Mouse (Mus musculus): Measurements from ENCODE around the gene 1700020A23Rik. TPM values are rescaled to one million over a fixed set of nuclear protein-coding genes. Genes with fewer than 3 reads are reported as not detected.

1700020A23Rik gene
- polyA plus RNA-seq, 2 experiments: not detected

DNA sequence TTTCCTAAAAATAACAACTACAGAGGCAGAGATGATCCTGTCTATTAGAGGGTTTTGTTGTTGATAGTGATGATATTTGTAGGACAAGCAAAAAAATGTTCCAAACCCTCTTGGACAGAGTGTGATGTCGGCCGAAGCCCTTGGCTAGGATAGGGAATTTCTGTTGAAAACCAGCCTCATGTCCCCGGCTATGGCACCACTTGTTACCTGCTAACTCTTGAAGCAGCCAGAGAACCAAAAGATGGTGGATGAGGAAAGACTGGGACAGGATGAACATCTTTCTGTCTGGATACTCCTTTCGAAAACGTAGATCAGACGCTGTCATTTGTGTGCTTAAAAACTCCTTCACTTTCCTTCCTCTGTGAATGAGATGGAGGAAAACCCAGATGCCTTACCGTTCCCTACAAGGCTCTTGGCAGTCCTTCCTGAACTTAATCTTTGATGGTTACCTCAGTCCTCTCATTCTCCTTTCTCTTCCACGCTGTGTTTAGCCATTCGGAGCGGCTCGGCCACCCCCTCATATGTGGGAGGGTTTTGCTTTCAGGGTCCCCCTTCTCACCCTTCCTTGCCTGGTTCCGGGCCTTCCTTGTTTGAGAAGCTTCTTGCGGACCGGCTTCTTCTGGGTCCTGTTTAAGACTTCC, 46.1 kb downstream of the 1700020A23Rik start:
- no peaks in the 10 kb centered on the region for H3K9me3 ChIP-seq (ENCODE audit: control insufficient read depth, low read length)
- ATAC-seq (ENCODE audit: low FRiP score, low read depth) (no peak), DNase-seq (ENCODE audit: low spot score) (no peak)
- peak overlapping the region; percentile 88 for H3K4me2 ChIP-seq (replicated peaks; ENCODE audit: low read depth, low read length, severe bottlenecking)
- peak overlapping the region; percentile 92 for H3K4me3 ChIP-seq (replicated peaks; ENCODE audit: low read length)
- no peak for TF ChIP-seq POLR2A (IDR thresholded peaks at IDR 0.05; ENCODE audit: borderline replicate concordance, extremely low read depth, insufficient read depth, insufficient read length)
- peak overlapping the region; percentile 88 for H3K9ac ChIP-seq (ENCODE audit: low read depth, low read length, severe bottlenecking)
- 64% methylated on average over 14 of the region's 14 CpGs for WGBS
- H3K4me1 ChIP-seq (ENCODE audit: control insufficient read depth, insufficient read depth, low read length): peaks cover 13% of the 10 kb centered on the region
- no peaks in the 10 kb centered on the region for H3K36me3 ChIP-seq (ENCODE audit: control insufficient read depth, insufficient read depth, low read length)
- H3K27me3 ChIP-seq (ENCODE audit: control insufficient read depth, insufficient read depth, low read length): no peaks in the 10 kb centered on the region
- H3K27ac ChIP-seq (replicated peaks; ENCODE audit: low read depth, low read length): no peak overlapping the region

GRCm38 (mm10) chr2:130451727-130452090, 46.6 kb downstream of the 1700020A23Rik start:
- H3K4me3 ChIP-seq (replicated peaks; ENCODE audit: low read length): peak overlapping the region; percentile 92; the same call in 1 of the 2 replicates
- H3K36me3 ChIP-seq (ENCODE audit: control insufficient read depth, insufficient read depth, low read length): no peaks in the 10 kb centered on the region
- H3K4me2 ChIP-seq (replicated peaks; ENCODE audit: low read depth, low read length, severe bottlenecking): peak overlapping the region; percentile 88
- no peak for ATAC-seq (ENCODE audit: low FRiP score, low read depth)
- no peaks in the 10 kb centered on the region for H3K27me3 ChIP-seq (ENCODE audit: control insufficient read depth, insufficient read depth, low read length)
- no peaks in the 10 kb centered on the region for H3K9me3 ChIP-seq (ENCODE audit: control insufficient read depth, low read length)
- H3K9ac ChIP-seq (ENCODE audit: low read depth, low read length, severe bottlenecking): no peak overlapping the region; the same call in 1 of the 2 replicates
- 61% methylated on average over 3 of the region's 3 CpGs for WGBS
- H3K27ac ChIP-seq (replicated peaks; ENCODE audit: low read depth, low read length): no peak overlapping the region
- TF ChIP-seq POLR2A (IDR thresholded peaks at IDR 0.05; ENCODE audit: borderline replicate concordance, extremely low read depth, insufficient read depth, insufficient read length): no peak
- H3K4me1 ChIP-seq (ENCODE audit: control insufficient read depth, insufficient read depth, low read length): peaks cover 13% of the 10 kb centered on the region
- DNase-seq (ENCODE audit: low spot score): no peak

GRCm38 (mm10) chr2:130452266-130452665, 47.2 kb downstream of the 1700020A23Rik start:
- Histone ChIP-seq H3K4me3 (replicated peaks; ENCODE audit: low read length) (no peak overlapping the region), H3K9me3 (ENCODE audit: control insufficient read depth, low read length) (no peaks in the 10 kb centered on the region), H3K4me2 (replicated peaks; ENCODE audit: low read depth, low read length, severe bottlenecking) (no peak overlapping the region), H3K4me1 (ENCODE audit: control insufficient read depth, insufficient read depth, low read length) (peaks cover 13% of the 10 kb centered on the region), H3K27me3 (ENCODE audit: control insufficient read depth, insufficient read depth, low read length) (no peaks in the 10 kb centered on the region), H3K27ac (replicated peaks; ENCODE audit: low read depth, low read length) (no peak overlapping the region), H3K9ac (ENCODE audit: low read depth, low read length, severe bottlenecking) (no peak overlapping the region), H3K36me3 (ENCODE audit: control insufficient read depth, insufficient read depth, low read length) (no peaks in the 10 kb centered on the region)
- no peak for DNase-seq (ENCODE audit: low spot score)
- 57% methylated on average over 2 of the region's 2 CpGs for WGBS
- ATAC-seq (ENCODE audit: low FRiP score, low read depth): no peak
- TF ChIP-seq POLR2A (IDR thresholded peaks at IDR 0.05; ENCODE audit: borderline replicate concordance, extremely low read depth, insufficient read depth, insufficient read length): no peak

DNA sequence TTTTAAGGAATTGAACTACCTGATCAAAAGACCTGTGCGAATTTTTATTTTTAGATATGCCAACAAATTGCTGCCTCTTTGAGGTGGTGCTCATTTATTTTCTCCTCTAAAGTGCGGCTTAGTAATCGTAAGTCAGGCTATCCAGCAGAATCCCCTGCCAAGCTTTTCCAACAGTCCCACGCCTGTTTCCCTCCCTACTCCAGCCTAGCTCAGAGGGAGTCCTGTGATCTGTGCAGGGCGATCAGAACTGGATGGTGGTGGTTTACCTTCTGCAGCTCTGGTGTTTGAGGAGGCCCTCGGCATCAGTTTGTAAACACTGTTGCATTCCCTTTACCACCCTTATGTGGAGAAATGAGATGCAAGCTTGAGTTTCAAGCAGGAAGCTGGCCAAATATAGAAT, 48.4 kb downstream of the 1700020A23Rik start:
- Histone ChIP-seq H3K4me2 (replicated peaks; ENCODE audit: low read depth, low read length, severe bottlenecking) (no peak overlapping the region), H3K27ac (replicated peaks; ENCODE audit: low read depth, low read length) (no peak overlapping the region), H3K9ac (ENCODE audit: low read depth, low read length, severe bottlenecking) (no peak overlapping the region), H3K4me3 (replicated peaks; ENCODE audit: low read length) (no peak overlapping the region), H3K27me3 (ENCODE audit: control insufficient read depth, insufficient read depth, low read length) (no peaks in the 10 kb centered on the region), H3K9me3 (ENCODE audit: control insufficient read depth, low read length) (no peaks in the 10 kb centered on the region), H3K36me3 (ENCODE audit: control insufficient read depth, insufficient read depth, low read length) (no peaks in the 10 kb centered on the region), H3K4me1 (ENCODE audit: control insufficient read depth, insufficient read depth, low read length) (peaks cover 13% of the 10 kb centered on the region)
- DNase-seq (ENCODE audit: low spot score) (no peak), ATAC-seq (ENCODE audit: low FRiP score, low read depth) (no peak)
- no peak for TF ChIP-seq POLR2A (IDR thresholded peaks at IDR 0.05; ENCODE audit: borderline replicate concordance, extremely low read depth, insufficient read depth, insufficient read length)
- 52% methylated on average over 6 of the region's 6 CpGs for WGBS

GRCm38 (mm10) chr2:130454748-130455370, 49.8 kb downstream of the 1700020A23Rik start:
- Histone ChIP-seq H3K4me3 (replicated peaks; ENCODE audit: low read length) (no peak overlapping the region), H3K27ac (replicated peaks; ENCODE audit: low read depth, low read length) (no peak overlapping the region), H3K9ac (ENCODE audit: low read depth, low read length, severe bottlenecking) (no peak overlapping the region), H3K36me3 (ENCODE audit: control insufficient read depth, insufficient read depth, low read length) (no peaks in the 10 kb centered on the region), H3K4me1 (ENCODE audit: control insufficient read depth, insufficient read depth, low read length) (peaks cover 10% of the 10 kb centered on the region), H3K4me2 (replicated peaks; ENCODE audit: low read depth, low read length, severe bottlenecking) (no peak overlapping the region), H3K9me3 (ENCODE audit: control insufficient read depth, low read length) (no peaks in the 10 kb centered on the region), H3K27me3 (ENCODE audit: control insufficient read depth, insufficient read depth, low read length) (no peaks in the 10 kb centered on the region)
- ATAC-seq (ENCODE audit: low FRiP score, low read depth): no peak
- no peak for DNase-seq (ENCODE audit: low spot score)
- TF ChIP-seq POLR2A (IDR thresholded peaks at IDR 0.05; ENCODE audit: borderline replicate concordance, extremely low read depth, insufficient read depth, insufficient read length): no peak
- WGBS: 88% methylated on average over 6 of the region's 6 CpGs

Other genes with a start within 250 kb of the 1700020A23Rik start
- 423 and 497 TPM in 2 replicates for gene Snrpb, start 225.9 kb upstream of the 1700020A23Rik start, polyA plus RNA-seq (2012; rRNA removed)
- gene Snrpb, start 225.9 kb upstream of the 1700020A23Rik start, polyA plus RNA-seq (2014; fragmentation: Nextera tagmentation; extraction: Ambion mirVana): 578 and 606 TPM in 2 replicates
- gene Tmc2, start 210.1 kb upstream of the 1700020A23Rik start, polyA plus RNA-seq (2012; rRNA removed): 0.04 TPM in 2 replicates
- gene Tmc2, start 210.1 kb upstream of the 1700020A23Rik start, polyA plus RNA-seq (2014; fragmentation: Nextera tagmentation; extraction: Ambion mirVana): not detected in 2 replicates
- 319 and 357 TPM in 2 replicates for gene Nop56, start 130.8 kb upstream of the 1700020A23Rik start, polyA plus RNA-seq (2012; rRNA removed)
- gene Nop56, start 130.8 kb upstream of the 1700020A23Rik start, polyA plus RNA-seq (2014; fragmentation: Nextera tagmentation; extraction: Ambion mirVana): 253 and 255 TPM in 2 replicates
- 181 and 193 TPM in 2 replicates for gene Idh3b, start 120.7 kb upstream of the 1700020A23Rik start, polyA plus RNA-seq (2012; rRNA removed)
- gene Idh3b, start 120.7 kb upstream of the 1700020A23Rik start, polyA plus RNA-seq (2014; fragmentation: Nextera tagmentation; extraction: Ambion mirVana): 164 and 169 TPM in 2 replicates
- gene Ebf4, start 110.1 kb upstream of the 1700020A23Rik start, polyA plus RNA-seq (2012; rRNA removed): 27.4 and 37.7 TPM in 2 replicates
- 5.7 and 6.1 TPM in 2 replicates for gene Ebf4, start 110.1 kb upstream of the 1700020A23Rik start, polyA plus RNA-seq (2014; fragmentation: Nextera tagmentation; extraction: Ambion mirVana)
- gene Cpxm1, start 7.7 kb upstream of the 1700020A23Rik start, polyA plus RNA-seq (2012; rRNA removed): 112 and 129 TPM in 2 replicates
- 108 and 125 TPM in 2 replicates for gene Cpxm1, start 7.7 kb upstream of the 1700020A23Rik start, polyA plus RNA-seq (2014; fragmentation: Nextera tagmentation; extraction: Ambion mirVana)
- not detected in 2 replicates for gene Gm28372, start within 50 bp of the 1700020A23Rik start, polyA plus RNA-seq (2012; rRNA removed)
- gene Gm28372, start within 50 bp of the 1700020A23Rik start, polyA plus RNA-seq (2014; fragmentation: Nextera tagmentation; extraction: Ambion mirVana): not detected in 2 replicates
- gene Tmem239, start 1.2 kb downstream of the 1700020A23Rik start, polyA plus RNA-seq (2012; rRNA removed): not detected in 2 replicates
- not detected in 2 replicates for gene Tmem239, start 1.2 kb downstream of the 1700020A23Rik start, polyA plus RNA-seq (2014; fragmentation: Nextera tagmentation; extraction: Ambion mirVana)
- gene Vps16, start 19.1 kb downstream of the 1700020A23Rik start, polyA plus RNA-seq (2012; rRNA removed): 148 and 170 TPM in 2 replicates
- gene Vps16, start 19.1 kb downstream of the 1700020A23Rik start, polyA plus RNA-seq (2014; fragmentation: Nextera tagmentation; extraction: Ambion mirVana): 67.0 and 82.3 TPM in 2 replicates
- 57.5 and 64.1 TPM in 2 replicates for gene Pced1a, start 19.4 kb downstream of the 1700020A23Rik start, polyA plus RNA-seq (2012; rRNA removed)
- 13.0 and 13.2 TPM in 2 replicates for gene Pced1a, start 19.4 kb downstream of the 1700020A23Rik start, polyA plus RNA-seq (2014; fragmentation: Nextera tagmentation; extraction: Ambion mirVana)
- 81.7 and 94.9 TPM in 2 replicates for gene Ptpra, start 45.0 kb downstream of the 1700020A23Rik start, polyA plus RNA-seq (2012; rRNA removed)
- 118 and 124 TPM in 2 replicates for gene Ptpra, start 45.0 kb downstream of the 1700020A23Rik start, polyA plus RNA-seq (2014; fragmentation: Nextera tagmentation; extraction: Ambion mirVana)
- 57.7 and 77.9 TPM in 2 replicates for gene Mrps26, start 158.5 kb downstream of the 1700020A23Rik start, polyA plus RNA-seq (2012; rRNA removed)
- gene Mrps26, start 158.5 kb downstream of the 1700020A23Rik start, polyA plus RNA-seq (2014; fragmentation: Nextera tagmentation; extraction: Ambion mirVana): 102 and 104 TPM in 2 replicates
- 0.19 and 0.68 TPM in 2 replicates for gene Oxt, start 170.9 kb downstream of the 1700020A23Rik start, polyA plus RNA-seq (2012; rRNA removed)
- not detected in 2 replicates for gene Oxt, start 170.9 kb downstream of the 1700020A23Rik start, polyA plus RNA-seq (2014; fragmentation: Nextera tagmentation; extraction: Ambion mirVana)
- 0.13 TPM in 1 of 2 replicates, not detected in the other for gene Avp, start 177.3 kb downstream of the 1700020A23Rik start, polyA plus RNA-seq (2012; rRNA removed)
- gene Avp, start 177.3 kb downstream of the 1700020A23Rik start, polyA plus RNA-seq (2014; fragmentation: Nextera tagmentation; extraction: Ambion mirVana): not detected in 2 replicates
- gene Fastkd5, start 224.8 kb downstream of the 1700020A23Rik start, polyA plus RNA-seq (2012; rRNA removed): 5.7 and 6.1 TPM in 2 replicates
- gene Fastkd5, start 224.8 kb downstream of the 1700020A23Rik start, polyA plus RNA-seq (2014; fragmentation: Nextera tagmentation; extraction: Ambion mirVana): 14.2 and 15.0 TPM in 2 replicates
- 11.8 and 14.1 TPM in 2 replicates for gene Ubox5, start 224.8 kb downstream of the 1700020A23Rik start, polyA plus RNA-seq (2012; rRNA removed)
- gene Ubox5, start 224.8 kb downstream of the 1700020A23Rik start, polyA plus RNA-seq (2014; fragmentation: Nextera tagmentation; extraction: Ambion mirVana): 14.3 and 15.0 TPM in 2 replicates
- 14.6 and 16.2 TPM in 2 replicates for gene Lzts3, start 237.5 kb downstream of the 1700020A23Rik start, polyA plus RNA-seq (2012; rRNA removed)
- 1.1 and 1.4 TPM in 2 replicates for gene Lzts3, start 237.5 kb downstream of the 1700020A23Rik start, polyA plus RNA-seq (2014; fragmentation: Nextera tagmentation; extraction: Ambion mirVana)